Mouse (Mus musculus): ENCODE results near the gene Aldh1b1. TPM values are rescaled to one million over a fixed set of nuclear protein-coding genes. Genes with fewer than 3 reads are reported as not detected.

Aldh1b1 gene
- polyA plus RNA-seq (2015; fragmentation: Nextera tagmentation; extraction: Ambion mirVana), result 638 and 702 TPM in 2 replicates

DNA sequence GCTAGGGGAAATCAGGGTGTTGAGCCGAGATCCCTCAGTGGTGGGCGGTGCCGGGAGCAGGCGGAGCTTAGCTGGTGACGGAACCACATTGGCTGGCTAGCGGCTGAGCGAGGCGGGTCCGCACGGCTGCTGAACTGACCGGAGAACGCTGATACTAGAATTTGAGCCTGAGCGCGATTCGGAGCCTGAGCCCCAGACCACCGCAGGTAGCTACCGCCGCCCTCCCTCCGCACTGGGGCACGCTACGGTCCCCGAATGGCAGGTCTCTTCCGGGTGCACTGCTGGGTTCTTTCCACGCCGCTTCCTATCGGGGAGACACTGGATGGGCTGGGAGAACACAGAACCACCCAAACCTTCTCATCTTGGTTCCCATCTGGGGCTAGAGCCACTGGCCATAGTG is at the start of gene Aldh1b1:
Gene Aldh1b1, plus strand, starts transcription at position 59 of the 400 bp plus-strand sequence.
- Histone ChIP-seq H3K36me3 (ENCODE audit: control insufficient read depth, insufficient read depth, low read length) (peaks cover 10% of the 10 kb centered on the region), H3K27ac (ENCODE audit: low read length) (peak within 1 kb of the TSS; percentile 85), H3K4me2 (ENCODE audit: low read depth, low read length) (peak within 1 kb of the TSS; percentile 57), H3K9me3 (ENCODE audit: control insufficient read depth, low read length) (no peaks in the 10 kb centered on the region), H3K27me3 (replicated peaks; ENCODE audit: control insufficient read depth, insufficient read depth, low read length) (no peaks in the 10 kb centered on the region), H3K9ac (ENCODE audit: low read depth, low read length) (peak within 1 kb of the TSS; percentile 80), H3K4me1 (ENCODE audit: control insufficient read depth, insufficient read depth, low read length) (peaks cover 22% of the 10 kb centered on the region), H3K4me3 (ENCODE audit: low read length) (peak within 1 kb of the TSS; percentile 60)
- WGBS, result under 1% methylated on average over 26 of the region's 26 CpGs
- peak; percentile 79 for ATAC-seq

DNA sequence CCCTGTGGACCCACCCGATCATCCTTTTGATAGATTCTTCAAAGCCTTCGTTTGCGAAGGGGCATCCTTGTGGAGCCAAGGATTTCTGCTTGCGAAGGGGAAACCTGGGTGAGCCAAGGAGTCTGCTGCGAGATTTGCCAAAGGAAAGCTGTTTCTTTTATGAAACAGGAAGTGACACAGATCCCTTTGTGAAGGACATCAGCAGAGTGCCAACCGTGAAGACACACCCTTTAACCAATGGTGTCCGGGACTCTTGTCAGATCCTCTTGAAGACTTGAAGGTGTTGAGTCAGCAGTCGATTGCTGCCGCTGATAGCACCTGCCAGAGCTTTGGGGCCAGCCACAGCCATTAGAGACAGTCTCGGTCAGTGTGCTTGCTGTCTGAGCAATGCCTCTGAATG is 49.4 kb upstream of the Aldh1b1 start:
- Histone ChIP-seq H3K4me2 (ENCODE audit: low read depth, low read length) (no peak overlapping the region), H3K27ac (ENCODE audit: low read length) (no peak overlapping the region), H3K27me3 (replicated peaks; ENCODE audit: control insufficient read depth, insufficient read depth, low read length) (no peaks in the 10 kb centered on the region), H3K4me1 (ENCODE audit: control insufficient read depth, insufficient read depth, low read length) (peaks cover 13% of the 10 kb centered on the region), H3K36me3 (ENCODE audit: control insufficient read depth, insufficient read depth, low read length) (no peaks in the 10 kb centered on the region), H3K9me3 (ENCODE audit: control insufficient read depth, low read length) (no peaks in the 10 kb centered on the region), H3K9ac (ENCODE audit: low read depth, low read length) (no peak overlapping the region), H3K4me3 (ENCODE audit: low read length) (no peak overlapping the region)
- 72% methylated on average over 10 of the region's 10 CpGs for WGBS
- ATAC-seq, result no peak

DNA sequence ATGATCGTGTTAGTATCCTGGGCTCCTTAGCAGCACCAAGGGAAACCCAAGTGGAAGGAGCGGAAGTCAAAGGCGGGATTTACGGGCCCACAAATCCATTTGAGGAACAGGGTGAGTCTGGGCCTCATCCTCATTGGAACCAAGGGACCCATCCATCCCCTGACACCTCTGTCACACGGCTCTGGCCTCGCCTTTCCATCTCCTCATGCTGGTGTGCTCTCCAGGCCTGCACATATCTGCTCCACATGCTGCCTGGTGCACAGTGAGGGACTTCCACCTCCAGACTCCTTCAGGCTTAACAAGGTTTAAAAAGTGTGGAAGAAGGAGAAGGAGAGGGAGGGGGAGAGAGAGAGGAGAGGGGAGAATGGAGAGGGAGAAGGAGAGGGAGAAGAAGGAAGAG is 48.3 kb upstream of the Aldh1b1 start:
- H3K9me3 ChIP-seq (ENCODE audit: control insufficient read depth, low read length), result no peaks in the 10 kb centered on the region
- no peaks in the 10 kb centered on the region for H3K27me3 ChIP-seq (replicated peaks; ENCODE audit: control insufficient read depth, insufficient read depth, low read length)
- peaks cover 13% of the 10 kb centered on the region for H3K4me1 ChIP-seq (ENCODE audit: control insufficient read depth, insufficient read depth, low read length)
- H3K4me3 ChIP-seq (ENCODE audit: low read length), result no peak overlapping the region
- no peak overlapping the region for H3K9ac ChIP-seq (ENCODE audit: low read depth, low read length)
- H3K4me2 ChIP-seq (ENCODE audit: low read depth, low read length), result no peak overlapping the region
- WGBS, result 84% methylated on average over 6 of the region's 6 CpGs
- no peak overlapping the region for H3K27ac ChIP-seq (ENCODE audit: low read length)
- no peaks in the 10 kb centered on the region for H3K36me3 ChIP-seq (ENCODE audit: control insufficient read depth, insufficient read depth, low read length)
- no peak for ATAC-seq

DNA sequence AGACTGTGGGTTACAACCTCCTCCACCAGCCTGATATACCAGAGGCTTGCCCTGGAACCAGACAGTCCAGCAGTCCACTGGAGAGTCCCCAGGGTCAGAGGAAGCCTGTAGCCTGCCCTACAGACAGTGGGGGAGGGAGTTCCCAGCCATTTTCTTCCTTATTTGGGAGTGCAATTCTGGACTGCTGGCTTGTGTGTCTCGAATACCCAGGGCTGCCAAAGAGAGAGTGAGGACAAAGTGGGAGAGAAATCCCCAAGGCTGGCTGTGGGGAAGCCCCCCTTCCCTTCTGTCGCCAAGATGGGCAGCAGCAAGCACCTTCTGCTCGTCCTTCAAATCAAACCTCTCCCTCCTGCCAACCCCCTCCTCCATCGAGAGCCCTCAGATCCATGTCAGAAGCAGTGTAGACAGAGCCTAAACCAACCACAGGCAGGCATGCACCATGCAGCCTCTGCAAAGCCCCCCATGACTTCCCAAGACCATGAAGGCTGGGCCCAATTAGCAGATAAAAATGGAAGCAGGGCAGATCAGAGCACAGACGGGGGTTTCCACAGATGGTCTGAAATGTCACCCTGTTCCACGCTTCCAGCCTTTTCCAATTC is 45.5 kb upstream of the Aldh1b1 start:
- Histone ChIP-seq H3K9ac (ENCODE audit: low read depth, low read length) (no peak overlapping the region), H3K36me3 (ENCODE audit: control insufficient read depth, insufficient read depth, low read length) (no peaks in the 10 kb centered on the region), H3K27me3 (replicated peaks; ENCODE audit: control insufficient read depth, insufficient read depth, low read length) (no peaks in the 10 kb centered on the region), H3K4me3 (ENCODE audit: low read length) (no peak overlapping the region), H3K4me2 (ENCODE audit: low read depth, low read length) (no peak overlapping the region), H3K4me1 (ENCODE audit: control insufficient read depth, insufficient read depth, low read length) (peaks cover 28% of the 10 kb centered on the region), H3K27ac (ENCODE audit: low read length) (no peak overlapping the region), H3K9me3 (ENCODE audit: control insufficient read depth, low read length) (no peaks in the 10 kb centered on the region)
- no peak for ATAC-seq
- 44% methylated on average over 6 of the region's 6 CpGs for WGBS

DNA sequence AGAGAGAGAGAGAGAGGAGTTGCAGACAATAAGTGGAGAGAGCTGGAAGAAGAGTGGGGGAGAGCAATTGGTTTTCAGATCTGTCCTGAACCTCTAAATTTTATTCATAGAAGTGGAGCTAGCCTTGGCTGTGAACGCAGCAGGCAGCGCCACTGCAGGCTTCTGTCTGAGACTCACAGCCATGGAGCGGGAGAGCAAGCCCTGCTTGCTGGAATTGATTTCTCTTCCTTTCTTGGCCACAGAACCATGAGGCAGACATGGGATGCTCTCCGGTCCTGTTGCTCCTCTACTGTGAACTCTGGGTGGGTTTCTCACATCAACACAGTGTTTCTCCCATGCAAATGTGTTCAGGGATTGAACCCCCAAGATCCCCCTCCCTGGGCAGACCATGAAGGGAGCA is 44.7 kb upstream of the Aldh1b1 start:
- peaks cover 30% of the 10 kb centered on the region for H3K4me1 ChIP-seq (ENCODE audit: control insufficient read depth, insufficient read depth, low read length)
- no peak overlapping the region for H3K27ac ChIP-seq (ENCODE audit: low read length)
- 73% methylated on average over 4 of the region's 4 CpGs for WGBS
- no peak overlapping the region for H3K9ac ChIP-seq (ENCODE audit: low read depth, low read length)
- H3K9me3 ChIP-seq (ENCODE audit: control insufficient read depth, low read length), result no peaks in the 10 kb centered on the region
- no peaks in the 10 kb centered on the region for H3K36me3 ChIP-seq (ENCODE audit: control insufficient read depth, insufficient read depth, low read length)
- no peak overlapping the region for H3K4me3 ChIP-seq (ENCODE audit: low read length)
- H3K4me2 ChIP-seq (ENCODE audit: low read depth, low read length), result no peak overlapping the region
- no peaks in the 10 kb centered on the region for H3K27me3 ChIP-seq (replicated peaks; ENCODE audit: control insufficient read depth, insufficient read depth, low read length)
- no peak for ATAC-seq

DNA sequence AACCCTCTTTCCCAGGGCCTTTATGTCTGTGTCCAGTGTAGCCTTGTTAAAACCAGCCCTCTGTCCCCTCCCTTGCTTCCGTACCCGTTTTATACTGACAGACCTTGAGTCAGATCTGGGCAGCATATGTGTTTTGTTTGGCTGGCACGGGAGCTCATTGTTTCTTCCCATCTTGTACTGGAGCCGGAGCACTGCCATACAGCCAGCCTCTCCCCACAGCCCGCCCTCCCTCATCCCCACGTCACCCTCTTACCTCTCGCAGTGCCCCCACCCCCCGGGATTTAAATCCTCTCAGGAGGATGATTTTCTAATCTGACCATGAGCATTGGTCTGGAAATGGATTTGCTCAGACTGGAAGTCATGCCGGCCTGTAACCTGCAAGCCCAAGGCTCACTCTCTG is 43.7 kb upstream of the Aldh1b1 start:
- Histone ChIP-seq H3K4me1 (ENCODE audit: control insufficient read depth, insufficient read depth, low read length) (peaks cover 30% of the 10 kb centered on the region), H3K9me3 (ENCODE audit: control insufficient read depth, low read length) (no peaks in the 10 kb centered on the region), H3K27me3 (replicated peaks; ENCODE audit: control insufficient read depth, insufficient read depth, low read length) (no peaks in the 10 kb centered on the region), H3K36me3 (ENCODE audit: control insufficient read depth, insufficient read depth, low read length) (no peaks in the 10 kb centered on the region), H3K4me3 (ENCODE audit: low read length) (no peak overlapping the region), H3K9ac (ENCODE audit: low read depth, low read length) (no peak overlapping the region), H3K4me2 (ENCODE audit: low read depth, low read length) (no peak overlapping the region), H3K27ac (ENCODE audit: low read length) (no peak overlapping the region)
- 79% methylated on average over 9 of the region's 9 CpGs for WGBS
- no peak for ATAC-seq

DNA sequence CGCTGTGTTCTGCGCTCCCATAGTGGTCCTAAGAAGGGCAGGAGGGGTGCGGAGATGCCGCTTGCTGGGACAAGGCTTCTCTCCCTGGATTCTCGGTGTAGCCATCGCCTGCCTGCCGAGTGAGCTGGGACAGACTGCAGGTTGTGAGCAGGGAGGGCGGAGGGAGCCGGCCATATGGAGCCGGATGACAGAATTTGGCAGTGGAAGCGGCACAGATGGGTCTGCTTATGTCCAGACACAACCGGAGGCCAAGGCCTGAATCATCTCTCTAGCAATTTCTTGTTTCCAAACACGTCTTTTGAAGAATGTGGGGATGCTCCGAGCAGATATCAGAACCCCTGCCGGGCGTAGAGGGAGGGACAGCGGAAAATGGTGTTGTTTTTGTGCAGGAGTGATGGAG is 42.9 kb upstream of the Aldh1b1 start:
- H3K27me3 ChIP-seq (replicated peaks; ENCODE audit: control insufficient read depth, insufficient read depth, low read length), result no peaks in the 10 kb centered on the region
- no peaks in the 10 kb centered on the region for H3K36me3 ChIP-seq (ENCODE audit: control insufficient read depth, insufficient read depth, low read length)
- no peaks in the 10 kb centered on the region for H3K9me3 ChIP-seq (ENCODE audit: control insufficient read depth, low read length)
- H3K4me2 ChIP-seq (ENCODE audit: low read depth, low read length), result no peak overlapping the region
- H3K4me1 ChIP-seq (ENCODE audit: control insufficient read depth, insufficient read depth, low read length), result peaks cover 30% of the 10 kb centered on the region
- H3K9ac ChIP-seq (ENCODE audit: low read depth, low read length), result no peak overlapping the region
- WGBS, result 53% methylated on average over 17 of the region's 17 CpGs
- H3K4me3 ChIP-seq (ENCODE audit: low read length), result no peak overlapping the region
- peak; percentile 55 for ATAC-seq
- peak overlapping the region; percentile 72 for H3K27ac ChIP-seq (ENCODE audit: low read length)

DNA sequence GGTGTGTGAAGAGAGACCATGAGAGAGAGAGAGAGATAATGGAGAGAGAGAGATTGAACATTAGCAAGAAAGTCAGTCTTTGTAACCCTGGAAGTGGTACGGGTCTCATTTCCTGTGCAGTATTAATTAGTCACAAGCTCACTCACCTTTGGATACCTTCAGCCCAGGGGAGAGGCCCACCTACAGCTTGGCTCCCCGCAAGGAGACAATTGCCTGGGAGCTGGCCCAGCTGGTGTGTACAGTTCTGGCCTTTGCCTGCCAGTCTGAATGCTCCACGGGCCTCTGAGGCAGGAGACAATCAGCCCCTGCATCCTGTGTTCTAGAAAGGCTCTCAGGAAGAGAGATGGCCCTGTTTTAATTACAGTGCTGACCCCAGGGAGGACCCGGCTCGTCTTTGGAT is 40.9 kb upstream of the Aldh1b1 start:
- Histone ChIP-seq H3K27me3 (replicated peaks; ENCODE audit: control insufficient read depth, insufficient read depth, low read length) (no peaks in the 10 kb centered on the region), H3K4me2 (ENCODE audit: low read depth, low read length) (no peak overlapping the region), H3K4me1 (ENCODE audit: control insufficient read depth, insufficient read depth, low read length) (peaks cover 30% of the 10 kb centered on the region), H3K4me3 (ENCODE audit: low read length) (no peak overlapping the region), H3K27ac (ENCODE audit: low read length) (no peak overlapping the region), H3K9ac (ENCODE audit: low read depth, low read length) (no peak overlapping the region), H3K9me3 (ENCODE audit: control insufficient read depth, low read length) (no peaks in the 10 kb centered on the region), H3K36me3 (ENCODE audit: control insufficient read depth, insufficient read depth, low read length) (no peaks in the 10 kb centered on the region)
- 40% methylated on average over 5 of the region's 5 CpGs for WGBS
- ATAC-seq, result peak; percentile 60

DNA sequence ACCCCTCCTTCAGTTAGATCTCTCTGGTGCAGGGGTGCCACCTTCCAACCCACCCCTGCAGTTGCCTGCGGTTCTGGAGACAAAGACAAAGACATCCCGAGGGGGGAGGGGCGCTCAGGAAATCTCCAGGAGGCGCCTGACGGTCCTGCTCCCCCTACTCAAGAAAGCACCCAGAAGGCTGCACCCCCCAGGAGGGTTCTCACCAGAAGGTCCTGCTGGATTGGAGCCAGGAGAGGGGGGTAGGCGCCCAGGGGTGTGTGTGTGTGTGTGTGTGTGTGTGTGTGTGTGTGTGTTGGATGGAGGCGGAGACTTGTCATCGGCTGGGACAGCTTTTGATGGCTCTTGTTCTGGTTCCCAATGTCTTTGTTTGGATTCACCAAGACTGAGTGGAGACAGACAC is 39.4 kb upstream of the Aldh1b1 start:
- H3K4me3 ChIP-seq (ENCODE audit: low read length), result no peak overlapping the region
- no peak overlapping the region for H3K27ac ChIP-seq (ENCODE audit: low read length)
- ATAC-seq, result no peak
- no peaks in the 10 kb centered on the region for H3K36me3 ChIP-seq (ENCODE audit: control insufficient read depth, insufficient read depth, low read length)
- H3K27me3 ChIP-seq (replicated peaks; ENCODE audit: control insufficient read depth, insufficient read depth, low read length), result no peaks in the 10 kb centered on the region
- no peak overlapping the region for H3K4me2 ChIP-seq (ENCODE audit: low read depth, low read length)
- H3K9ac ChIP-seq (ENCODE audit: low read depth, low read length), result no peak overlapping the region
- peaks cover 38% of the 10 kb centered on the region for H3K4me1 ChIP-seq (ENCODE audit: control insufficient read depth, insufficient read depth, low read length)
- no peaks in the 10 kb centered on the region for H3K9me3 ChIP-seq (ENCODE audit: control insufficient read depth, low read length)
- whole genome bisulfite sequencing, result 68% methylated on average over 7 of the region's 8 CpGs

DNA sequence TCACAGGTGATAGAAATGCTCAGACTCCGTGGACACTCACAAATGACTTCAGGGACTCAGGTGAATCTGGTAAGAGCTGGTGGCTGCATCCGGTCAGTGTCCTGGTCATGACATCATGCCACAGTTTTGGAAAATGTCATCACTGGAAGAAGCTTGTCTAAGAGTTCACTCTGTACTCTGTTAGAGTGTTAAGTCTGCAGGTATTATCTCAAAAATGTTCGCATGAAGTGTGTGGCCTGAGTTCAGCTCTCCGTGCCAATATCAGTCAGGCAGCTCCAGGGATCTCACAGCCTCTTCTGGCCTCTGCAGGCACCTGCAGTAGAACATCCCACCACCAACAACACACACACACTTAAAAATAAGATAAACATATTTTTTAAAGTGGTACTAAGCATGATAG is 36.2 kb upstream of the Aldh1b1 start:
- Histone ChIP-seq H3K9me3 (ENCODE audit: control insufficient read depth, low read length) (no peaks in the 10 kb centered on the region), H3K27me3 (replicated peaks; ENCODE audit: control insufficient read depth, insufficient read depth, low read length) (0 out of 2 replicates have a peak, but pooled peaks cover 5% of the 10 kb centered on the region), H3K4me2 (ENCODE audit: low read depth, low read length) (no peak overlapping the region), H3K4me1 (ENCODE audit: control insufficient read depth, insufficient read depth, low read length) (peaks cover 49% of the 10 kb centered on the region), H3K27ac (ENCODE audit: low read length) (no peak overlapping the region), H3K9ac (ENCODE audit: low read depth, low read length) (no peak overlapping the region), H3K36me3 (ENCODE audit: control insufficient read depth, insufficient read depth, low read length) (no peaks in the 10 kb centered on the region), H3K4me3 (ENCODE audit: low read length) (no peak overlapping the region)
- no peak for ATAC-seq
- 84% methylated on average over 4 of the region's 4 CpGs for WGBS
